Mouse (Mus musculus) intestine, embryonic 15.5 days (tissue): ENCODE data around the gene Adam19. TPM values are rescaled to one million over a fixed set of nuclear protein-coding genes. Genes with fewer than 3 reads are reported as not detected.
A peak's percentile ranks its signal among the peaks of the same experiment; 100 is the strongest.

Experiments
- ATAC-seq: fragments of 200-750 bp; cut with Nextera tagmentation; 2 replicates; pipeline ENCODE4 v1.8.0; 2017; ENCODE audit warnings: moderate TSS enrichment, moderate library complexity
- H3K27ac ChIP-seq: fragments of 300-500 bp; sonication (generic); 2 replicates; pipeline ENCODE4 v1.5.1; 2015; ENCODE audit warnings: mild to moderate bottlenecking, inconsistent platforms
- H3K27me3 ChIP-seq: fragments of 300-500 bp; sonication (generic); replicated peaks from 2 replicates; pipeline ENCODE4 v1.6.1; 2015; ENCODE audit warnings: inconsistent platforms
- H3K36me3 ChIP-seq: fragments of 300-500 bp; sonication (generic); 2 replicates; pipeline ENCODE4 v1.6.1; 2015; ENCODE audit warnings: inconsistent platforms
- H3K4me1 ChIP-seq: fragments of 300-500 bp; sonication (generic); replicated peaks from 2 replicates; pipeline ENCODE4 v1.6.1; 2015; ENCODE audit warnings: inconsistent platforms
- H3K4me2 ChIP-seq: fragments of 300-500 bp; sonication (generic); replicated peaks from 2 replicates; pipeline ENCODE4 v1.6.1; 2015; ENCODE audit warnings: mild to moderate bottlenecking, inconsistent platforms
- H3K4me3 ChIP-seq: fragments of 300-500 bp; sonication (generic); replicated peaks from 2 replicates; pipeline ENCODE4 v1.5.1; 2015; ENCODE audit warnings: inconsistent platforms
- H3K9ac ChIP-seq: fragments of 300-500 bp; sonication (generic); 2 replicates; pipeline ENCODE4 v1.6.1; 2015; ENCODE audit warnings: inconsistent platforms
- H3K9me3 ChIP-seq: fragments of 300-500 bp; sonication (generic); 2 replicates; pipeline ENCODE4 v1.6.1; 2016; ENCODE audit warnings: inconsistent platforms
- WGBS: fragments of 180-500 bp; shearing (Covaris S2); methylation state at CpG from one replicate; pipeline ENCODE4 v1.1.7; 2015; 5-methylcytosine and 5-hydroxymethylcytosine counted together
- polyA plus RNA-seq: library from polyadenylated mRNA; unstranded; fragments of >200 nt; fragmentation: Nextera tagmentation; extraction: Ambion mirVana; gene quantifications from 2 replicates; pipeline ENCODE4 v1.2.1, GENCODE M21; 2015

The Adam19 gene
- polyA plus RNA-seq, 1 experiment from 2014 or later = 16.6 TPM

DNA sequence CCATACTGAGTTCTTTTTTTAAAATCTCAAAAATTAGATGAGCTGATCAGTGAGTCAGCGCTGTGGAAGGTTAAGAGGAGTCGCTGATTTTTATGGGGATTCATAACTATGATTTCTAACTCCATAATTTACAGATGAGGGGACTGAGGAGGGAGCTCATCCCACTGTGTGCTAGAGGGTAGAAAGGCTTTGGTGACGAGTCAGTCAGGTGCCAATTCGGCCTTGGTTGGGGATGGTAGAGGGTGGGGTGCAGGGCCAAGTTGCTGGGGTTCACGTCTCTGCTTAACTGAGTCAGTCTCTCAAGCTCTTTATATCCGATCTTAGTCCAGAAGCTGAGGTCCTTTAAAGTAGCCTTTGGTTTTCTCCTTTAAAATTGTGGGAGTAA is 40.5 kb downstream of the Adam19 start:
- no peaks in the 10 kb centered on the region for H3K9me3 ChIP-seq
- peaks cover 4% of the 10 kb centered on the region; the same call in 1 of the 2 replicates for H3K36me3 ChIP-seq
- 90% methylated on average over 6 of the region's 6 CpGs for WGBS
- no peak for ATAC-seq
- H3K4me2 ChIP-seq = no peak overlapping the region
- H3K9ac ChIP-seq = no peak overlapping the region
- H3K27me3 ChIP-seq = no peaks in the 10 kb centered on the region
- H3K4me1 ChIP-seq = 0 out of 2 replicates have a peak, but pooled peaks cover 10% of the 10 kb centered on the region
- no peak overlapping the region for H3K4me3 ChIP-seq
- no peak overlapping the region for H3K27ac ChIP-seq

DNA sequence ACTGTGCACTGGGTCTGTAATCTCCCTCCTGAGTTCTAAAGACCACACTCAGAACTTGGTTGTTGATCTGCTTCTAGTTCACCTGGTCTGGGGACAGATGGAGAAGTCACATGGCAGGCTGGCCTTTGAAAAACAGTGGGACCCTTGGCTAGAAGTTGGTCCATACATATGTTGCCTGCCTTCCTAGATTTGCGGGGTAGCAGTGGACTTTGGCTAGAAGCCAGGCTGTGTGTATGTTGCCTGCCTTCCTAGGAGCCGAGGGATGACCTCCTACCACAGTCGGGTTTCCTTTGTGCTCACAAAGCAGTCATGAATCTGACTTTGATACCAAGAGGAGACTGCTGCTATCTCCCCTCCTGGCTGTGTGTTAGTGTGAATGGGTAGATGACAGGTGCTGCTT is 41.3 kb downstream of the Adam19 start:
- Histone ChIP-seq H3K9me3 (no peaks in the 10 kb centered on the region), H3K27ac (no peak overlapping the region), H3K27me3 (no peaks in the 10 kb centered on the region), H3K4me2 (no peak overlapping the region), H3K4me3 (no peak overlapping the region), H3K9ac (no peak overlapping the region), H3K4me1 (0 out of 2 replicates have a peak, but pooled peaks cover 3% of the 10 kb centered on the region), H3K36me3 (peaks cover 4% of the 10 kb centered on the region; the same call in 1 of the 2 replicates)
- 82% methylated on average over 3 of the region's 3 CpGs for WGBS
- no peak for ATAC-seq

DNA sequence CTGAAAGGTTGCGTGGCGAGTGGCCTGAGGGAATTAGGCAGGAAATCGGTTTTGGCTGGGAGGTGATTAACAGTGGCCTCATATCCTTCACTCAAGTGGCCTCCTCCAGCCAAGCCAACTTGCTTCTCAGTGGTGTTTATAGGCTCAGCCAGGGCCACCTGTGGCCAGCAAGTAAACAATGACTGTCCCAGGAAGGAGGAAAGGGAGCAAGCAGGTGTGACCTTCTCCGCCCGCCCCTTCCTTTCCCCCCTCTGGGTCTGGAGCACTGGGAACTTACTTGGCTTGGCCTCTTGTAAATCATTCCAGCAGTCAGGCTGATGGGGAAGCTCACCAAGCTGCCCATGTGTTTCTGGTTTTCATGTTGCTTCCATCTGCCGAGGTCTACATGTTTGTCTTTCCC is 46.3 kb downstream of the Adam19 start:
- Histone ChIP-seq H3K9me3 (no peaks in the 10 kb centered on the region), H3K4me3 (no peak overlapping the region), H3K9ac (no peak overlapping the region), H3K4me2 (no peak overlapping the region), H3K27me3 (no peaks in the 10 kb centered on the region), H3K4me1 (no peaks in the 10 kb centered on the region), H3K27ac (no peak overlapping the region), H3K36me3 (peaks cover 13% of the 10 kb centered on the region)
- 70% methylated on average over 6 of the region's 6 CpGs for WGBS
- no peak for ATAC-seq

DNA sequence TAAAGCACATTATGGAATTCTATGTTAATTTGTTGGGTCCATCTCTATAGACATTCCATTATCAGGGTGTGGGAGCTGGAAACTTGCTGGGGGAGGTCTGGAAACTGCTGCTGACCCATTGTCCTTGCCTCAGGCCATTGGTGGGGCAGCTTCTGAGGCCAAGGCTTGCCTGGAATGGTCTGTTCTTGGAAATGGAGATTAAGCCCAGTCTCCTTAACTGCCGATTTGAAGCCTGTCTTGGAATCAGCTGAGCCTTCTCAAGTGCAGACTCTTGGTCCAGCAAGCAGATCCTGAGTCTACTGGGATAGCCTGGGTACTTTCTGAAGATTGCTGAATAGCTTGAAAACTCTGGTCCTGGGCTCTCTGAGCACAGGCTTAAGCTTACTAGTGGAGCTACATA is 51.3 kb downstream of the Adam19 start:
- H3K27me3 ChIP-seq = no peaks in the 10 kb centered on the region
- 87% methylated on average over 1 of the region's 1 CpGs for WGBS
- H3K4me2 ChIP-seq = no peak overlapping the region
- no peaks in the 10 kb centered on the region for H3K4me1 ChIP-seq
- no peak overlapping the region for H3K27ac ChIP-seq
- H3K9me3 ChIP-seq = no peaks in the 10 kb centered on the region
- ATAC-seq = no peak
- H3K4me3 ChIP-seq = no peak overlapping the region
- H3K36me3 ChIP-seq = peaks cover 11% of the 10 kb centered on the region
- H3K9ac ChIP-seq = no peak overlapping the region

DNA sequence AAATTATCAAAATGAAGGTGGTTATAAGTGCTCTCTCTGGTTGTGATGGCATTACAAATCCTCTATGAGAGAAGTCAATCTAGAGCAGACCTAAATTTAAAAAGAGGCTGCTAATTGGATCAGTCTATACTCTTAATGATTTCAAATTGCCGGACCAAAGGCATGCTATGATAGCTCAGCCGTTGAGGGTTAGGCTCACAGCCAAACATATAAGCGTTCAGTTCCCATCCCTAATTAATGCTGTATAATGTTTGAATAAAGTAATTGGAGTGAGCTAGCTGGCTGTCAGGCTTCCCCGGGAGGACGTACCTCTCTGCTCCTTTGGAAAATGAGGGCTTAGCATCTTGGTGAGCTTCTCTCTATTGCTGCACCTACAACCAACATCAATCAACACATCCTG is 53.4 kb downstream of the Adam19 start:
- 86% methylated on average over 5 of the region's 5 CpGs for WGBS
- no peak for ATAC-seq

DNA sequence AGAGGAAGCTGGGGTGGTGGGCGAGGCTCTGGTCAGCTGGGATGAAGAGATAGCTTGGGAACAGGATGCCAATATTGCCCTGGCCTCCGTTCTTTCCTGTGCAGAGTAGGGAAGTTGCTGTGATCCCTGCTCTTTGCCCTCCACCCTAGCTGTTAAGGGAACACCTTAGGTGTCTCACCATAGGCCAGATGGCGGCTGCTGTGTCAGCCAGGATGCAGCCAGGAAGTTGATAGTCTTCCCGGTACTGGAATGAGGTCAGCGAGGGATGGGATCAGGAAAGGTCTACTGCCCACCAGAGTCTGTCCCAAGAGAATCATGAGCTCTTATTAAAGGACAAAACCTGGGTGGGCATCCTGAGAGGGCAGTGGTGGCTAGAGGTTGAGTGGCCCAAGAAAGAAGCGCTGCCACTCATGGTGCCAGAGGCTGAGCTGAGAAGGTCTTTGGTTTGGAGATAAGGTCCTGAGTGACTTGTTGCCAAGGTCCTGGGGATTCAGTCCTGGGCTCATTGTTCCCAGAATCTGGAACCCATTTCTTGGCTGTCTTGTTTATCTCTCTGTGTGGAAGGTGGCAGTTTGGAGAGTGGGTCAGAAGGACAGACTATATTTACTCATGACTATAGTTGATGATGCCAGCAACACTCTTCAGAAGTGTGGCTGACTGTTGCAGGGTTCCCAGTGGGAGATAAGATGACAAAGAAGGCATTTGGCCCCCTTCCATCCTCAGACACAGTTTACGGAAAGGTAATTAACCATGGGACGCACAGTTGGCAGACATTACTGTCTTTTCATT is 54.6 kb downstream of the Adam19 start:
- Histone ChIP-seq H3K36me3 (peaks cover 5% of the 10 kb centered on the region), H3K4me3 (no peak overlapping the region), H3K27me3 (no peaks in the 10 kb centered on the region), H3K4me1 (no peaks in the 10 kb centered on the region), H3K4me2 (no peak overlapping the region), H3K27ac (no peak overlapping the region), H3K9me3 (no peaks in the 10 kb centered on the region), H3K9ac (no peak overlapping the region)
- no peak for ATAC-seq
- 79% methylated on average over 8 of the region's 8 CpGs for WGBS

More for the DNA sequence above, 53.4 kb downstream of the Adam19 start:
- H3K36me3 ChIP-seq = peaks cover 8% of the 10 kb centered on the region
- no peaks in the 10 kb centered on the region for H3K4me1 ChIP-seq
- H3K27ac ChIP-seq = no peak overlapping the region
- H3K9ac ChIP-seq = no peak overlapping the region
- H3K4me3 ChIP-seq = no peak overlapping the region
- H3K27me3 ChIP-seq = no peaks in the 10 kb centered on the region
- no peaks in the 10 kb centered on the region for H3K9me3 ChIP-seq
- H3K4me2 ChIP-seq = no peak overlapping the region

DNA sequence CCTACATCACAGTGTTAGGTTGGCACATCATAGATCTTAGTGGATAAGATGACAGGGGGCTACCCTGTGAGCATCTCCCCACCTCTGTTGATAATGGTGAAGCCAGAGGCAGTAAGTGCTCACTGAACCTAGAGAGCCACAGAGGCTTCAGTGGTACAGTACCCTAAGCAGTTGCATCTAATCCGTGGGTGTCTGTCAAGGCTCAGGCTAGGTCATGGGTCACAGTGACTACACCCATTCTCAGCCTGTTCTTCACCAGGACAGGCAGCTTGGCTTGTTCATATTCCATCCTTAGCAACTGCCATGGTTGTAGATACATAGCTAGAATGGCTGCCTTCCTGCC is 55.1 kb downstream of the Adam19 start:
- no peak for ATAC-seq
- no peak overlapping the region for H3K4me2 ChIP-seq
- H3K27me3 ChIP-seq = no peaks in the 10 kb centered on the region
- H3K4me3 ChIP-seq = no peak overlapping the region
- no peak overlapping the region for H3K27ac ChIP-seq
- no peak overlapping the region for H3K9ac ChIP-seq
- H3K36me3 ChIP-seq = peaks cover 5% of the 10 kb centered on the region
- 69% methylated on average over 1 of the region's 1 CpGs for WGBS
- no peaks in the 10 kb centered on the region for H3K9me3 ChIP-seq
- 0 out of 2 replicates have a peak, but pooled peaks cover under 1% of the 10 kb centered on the region for H3K4me1 ChIP-seq

DNA sequence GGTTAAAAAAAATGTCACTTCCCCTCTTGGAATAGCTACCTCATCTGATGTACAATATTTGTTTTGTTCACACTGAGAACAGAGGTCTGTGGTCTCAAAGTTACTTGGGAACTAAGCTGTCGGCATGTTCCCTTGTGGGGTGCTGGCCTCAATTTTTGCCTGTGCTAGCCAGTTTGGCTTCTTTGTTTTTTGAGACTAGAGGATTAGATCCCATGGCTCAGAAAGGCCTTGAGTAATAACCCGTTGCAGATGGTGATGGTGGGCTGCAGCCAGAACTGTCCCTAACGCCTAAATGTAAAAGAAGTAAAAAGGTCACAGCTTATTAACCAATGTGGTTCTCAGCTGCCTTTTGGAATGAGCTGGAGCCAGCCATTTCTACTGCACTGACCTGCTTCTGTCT is 57.4 kb downstream of the Adam19 start:
- Histone ChIP-seq H3K4me3 (no peak overlapping the region), H3K4me1 (0 out of 2 replicates have a peak, but pooled peaks cover 2% of the 10 kb centered on the region), H3K4me2 (no peak overlapping the region), H3K9me3 (no peaks in the 10 kb centered on the region), H3K27me3 (no peaks in the 10 kb centered on the region), H3K36me3 (peaks cover 3% of the 10 kb centered on the region; the same call in 1 of the 2 replicates), H3K9ac (no peak overlapping the region), H3K27ac (no peak overlapping the region)
- ATAC-seq = no peak
- WGBS = 84% methylated on average over 3 of the region's 3 CpGs

DNA sequence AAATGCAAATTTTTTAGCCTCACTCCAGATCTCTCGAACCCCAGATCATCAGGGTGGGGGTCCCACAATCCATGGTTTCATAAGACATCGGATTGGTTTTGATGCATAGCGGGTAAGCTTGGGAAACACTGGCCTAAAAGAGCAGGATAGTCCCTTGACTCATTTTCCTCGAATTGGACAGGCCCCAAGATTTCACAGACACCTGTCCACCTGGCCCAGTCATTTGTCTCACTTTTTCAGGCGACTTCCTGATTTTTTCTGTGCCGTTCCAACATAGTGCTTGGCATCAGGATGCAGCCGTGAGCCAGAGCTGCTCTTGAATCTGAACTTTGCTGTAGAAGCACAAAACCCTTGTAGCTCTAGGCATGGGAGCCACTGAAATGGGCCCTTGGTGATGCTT is 58.4 kb downstream of the Adam19 start:
- Histone ChIP-seq H3K27me3 (no peaks in the 10 kb centered on the region), H3K4me2 (no peak overlapping the region), H3K9ac (no peak overlapping the region), H3K4me1 (0 out of 2 replicates have a peak, but pooled peaks cover 2% of the 10 kb centered on the region), H3K9me3 (no peaks in the 10 kb centered on the region), H3K27ac (no peak overlapping the region), H3K4me3 (no peak overlapping the region), H3K36me3 (peaks cover 7% of the 10 kb centered on the region; the same call in 1 of the 2 replicates)
- 87% methylated on average over 7 of the region's 7 CpGs for WGBS
- ATAC-seq = no peak

DNA sequence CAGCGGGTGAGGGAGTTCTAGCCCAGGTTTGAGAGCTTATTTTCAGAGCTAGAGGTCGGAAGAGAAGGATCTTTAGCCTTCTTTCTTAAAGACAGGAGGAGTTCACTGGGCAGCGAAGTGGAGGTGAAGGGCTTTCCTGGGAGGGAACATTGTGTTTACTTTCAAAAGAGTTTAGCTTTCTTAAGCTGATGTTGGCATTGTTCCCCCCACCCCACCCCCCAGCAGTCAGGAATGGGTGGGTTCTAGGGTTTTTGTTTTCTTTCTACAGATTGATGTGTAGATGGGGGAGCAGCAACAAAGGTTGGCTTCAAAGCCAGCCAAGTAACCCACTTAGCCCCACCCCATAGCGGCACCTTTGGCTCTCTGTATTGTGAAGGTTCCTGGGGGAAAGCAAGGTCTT is 59.2 kb downstream of the Adam19 start:
- WGBS = 79% methylated on average over 4 of the region's 4 CpGs
- Histone ChIP-seq H3K27ac (no peak overlapping the region), H3K4me3 (no peak overlapping the region), H3K9ac (no peak overlapping the region), H3K9me3 (no peaks in the 10 kb centered on the region), H3K4me2 (no peak overlapping the region), H3K36me3 (peaks cover 7% of the 10 kb centered on the region; the same call in 1 of the 2 replicates), H3K4me1 (0 out of 2 replicates have a peak, but pooled peaks cover 2% of the 10 kb centered on the region), H3K27me3 (no peaks in the 10 kb centered on the region)
- ATAC-seq = no peak

DNA sequence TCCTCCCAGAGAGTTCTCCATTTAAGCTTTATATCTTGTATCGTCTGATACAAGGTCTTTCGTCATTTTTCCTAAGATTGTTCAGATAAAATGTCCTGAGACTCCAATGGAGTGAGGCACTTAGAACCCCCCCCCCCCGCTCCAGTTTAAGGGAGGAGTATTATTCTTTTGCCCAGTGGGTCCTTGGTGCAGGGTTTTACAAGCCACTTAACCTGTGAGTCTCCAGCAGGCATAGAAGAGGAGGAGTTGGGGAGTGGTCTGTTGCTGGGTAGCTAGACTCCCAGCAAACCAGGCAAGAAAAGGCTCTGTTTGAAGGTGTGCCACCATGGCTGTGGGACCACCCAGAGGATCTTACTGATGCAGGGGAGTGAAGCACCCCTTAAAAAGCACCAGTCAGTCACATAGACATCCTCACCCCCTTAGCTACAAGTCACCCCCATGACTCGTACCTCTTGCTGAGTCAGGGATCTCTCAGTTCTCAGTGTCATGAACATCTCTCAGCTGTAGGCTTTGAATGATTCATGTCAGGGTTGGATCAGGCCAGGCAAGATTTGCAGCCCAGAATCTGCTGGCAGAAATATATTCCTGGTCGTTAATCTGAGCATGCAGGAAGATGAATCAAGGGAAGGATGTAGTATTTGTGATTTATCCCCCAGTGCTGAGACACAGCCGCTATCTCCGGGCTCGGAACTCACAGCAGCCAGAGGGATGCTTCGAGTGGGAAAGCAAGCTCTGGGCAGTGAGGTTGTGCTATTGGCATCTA is 59.8 kb downstream of the Adam19 start:
- WGBS = 71% methylated on average over 9 of the region's 9 CpGs
- Histone ChIP-seq H3K4me3 (no peak overlapping the region), H3K27me3 (no peaks in the 10 kb centered on the region), H3K36me3 (peaks cover 7% of the 10 kb centered on the region; the same call in 1 of the 2 replicates), H3K27ac (no peak overlapping the region; the same call in 1 of the 2 replicates), H3K9ac (no peak overlapping the region), H3K4me1 (0 out of 2 replicates have a peak, but pooled peaks cover 2% of the 10 kb centered on the region), H3K9me3 (no peaks in the 10 kb centered on the region), H3K4me2 (no peak overlapping the region)
- ATAC-seq = no peak

DNA sequence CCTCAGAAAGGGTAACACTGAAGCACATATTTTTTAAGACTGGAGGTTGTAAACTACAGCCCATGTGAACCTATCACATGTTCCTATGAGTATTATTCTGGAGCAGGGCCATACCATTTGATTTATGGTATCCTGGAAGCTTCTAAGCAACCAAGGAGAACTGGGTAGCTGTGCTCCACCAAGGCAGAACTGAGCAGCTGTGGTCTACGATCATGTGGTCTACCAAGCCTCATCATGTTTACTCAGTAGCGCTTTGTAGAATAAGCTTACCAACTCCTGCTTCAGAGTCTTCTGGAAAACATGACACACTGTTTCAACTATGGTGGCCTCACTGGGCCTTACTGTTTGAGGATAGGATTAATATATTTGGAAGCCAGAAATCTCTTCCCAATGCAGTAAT is 60.7 kb downstream of the Adam19 start:
- Histone ChIP-seq H3K9ac (no peak overlapping the region), H3K4me3 (no peak overlapping the region), H3K27me3 (no peaks in the 10 kb centered on the region), H3K36me3 (peaks cover 7% of the 10 kb centered on the region; the same call in 1 of the 2 replicates), H3K4me2 (no peak overlapping the region), H3K9me3 (no peaks in the 10 kb centered on the region), H3K27ac (no peak overlapping the region), H3K4me1 (0 out of 2 replicates have a peak, but pooled peaks cover 2% of the 10 kb centered on the region)
- 0 out of 2 replicates have a peak, but pooled peaks have one; percentile 39 for ATAC-seq
- WGBS = 47% methylated on average over 2 of the region's 2 CpGs
